Comparison of ENCODE assay signal across 23 mouse cellular contexts in the genomic region with DNA sequence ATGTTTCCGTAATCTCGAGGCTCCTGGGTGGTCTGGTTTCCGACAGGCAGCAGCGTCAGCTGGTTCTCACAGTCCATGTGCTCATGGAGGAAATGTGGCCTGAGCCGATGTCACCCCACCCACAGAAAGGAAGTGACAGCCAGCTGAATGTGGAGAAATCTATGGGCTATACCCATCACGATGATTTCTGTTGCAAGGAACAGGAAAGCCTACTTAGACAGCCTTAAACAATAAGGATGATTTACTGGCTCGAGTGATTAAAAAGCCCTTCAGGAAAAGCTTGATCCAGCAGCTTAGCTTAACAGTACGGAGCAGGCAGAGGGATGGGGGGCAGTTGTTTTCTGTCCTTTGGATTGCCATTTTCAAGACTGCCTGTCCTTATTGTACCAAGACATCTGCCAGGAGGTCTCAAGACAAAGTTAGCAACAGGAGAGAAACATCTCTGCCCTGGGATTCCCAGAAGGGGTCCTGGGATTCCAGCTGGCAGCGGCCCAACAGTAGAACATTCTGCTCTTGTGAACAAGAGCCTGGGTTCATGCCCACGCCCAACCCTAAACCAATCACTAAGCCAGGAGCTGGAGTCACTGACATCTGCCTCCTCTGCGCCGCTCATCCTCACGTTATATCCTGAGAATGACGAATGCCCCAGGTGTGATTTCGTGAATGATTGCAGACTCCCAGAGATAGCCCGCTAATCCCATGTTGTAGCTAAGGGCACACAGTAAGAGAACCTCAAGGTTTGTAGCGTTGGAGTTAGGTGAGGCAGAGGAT. TPM values are rescaled to one million over a fixed set of nuclear protein-coding genes. Genes with fewer than 3 reads are reported as not detected.
"Had no signal": no experiment of that assay in that cellular context is flagged by ENCODE, and none has a peak within 500 bp of the region (broad histone marks: within the 10 kb centered on the region; RNA-seq: fewer than 3 reads in every experiment).

No protein-coding gene starts in this region.

- H3K9ac ChIP-seq: limb, embryonic 12.5 days; limb, embryonic 15.5 days; liver, embryonic 14.5 days; liver, postnatal 0 days; lung, embryonic 15.5 days; midbrain, embryonic 15.5 days; neural tube, embryonic 12.5 days; neural tube, embryonic 15.5 days had no signal

- H3K4me2 ChIP-seq: limb, embryonic 12.5 days; limb, embryonic 15.5 days; liver, embryonic 11.5 days; lung, embryonic 15.5 days; midbrain, embryonic 11.5 days; midbrain, embryonic 15.5 days; neural tube, embryonic 12.5 days; neural tube, embryonic 15.5 days had no signal

- H3K27ac ChIP-seq: left cerebral cortex, adult 2 months; limb, embryonic 12.5 days; limb, embryonic 15.5 days; liver, embryonic 14.5 days; lung, embryonic 15.5 days; midbrain, embryonic 15.5 days; neural tube, embryonic 12.5 days; neural tube, embryonic 15.5 days had no signal

- H3K4me3 ChIP-seq: left cerebral cortex, adult 2 months; limb, embryonic 12.5 days; limb, embryonic 15.5 days; lung, embryonic 15.5 days; midbrain, embryonic 15.5 days; neural tube, embryonic 12.5 days; neural tube, embryonic 15.5 days had no signal

- H3K4me1 ChIP-seq: midbrain, embryonic 15.5 days had no signal

- H3K36me3 ChIP-seq: limb, embryonic 12.5 days; limb, embryonic 15.5 days; lung, embryonic 15.5 days; midbrain, embryonic 15.5 days; neural tube, embryonic 12.5 days; neural tube, embryonic 15.5 days had no signal

- H3K27me3 ChIP-seq: limb, embryonic 12.5 days; limb, embryonic 15.5 days; lung, embryonic 15.5 days; midbrain, embryonic 15.5 days; neural tube, embryonic 12.5 days; neural tube, embryonic 15.5 days had no signal

- DNase-seq: kidney, adult 18-20 months; kidney, postnatal 10 days; kidney, postnatal 36 days; layer of hippocampus, postnatal 36 days; liver, postnatal 0 days; lung, postnatal 10 days; right cerebral cortex, adult 18-20 months; right cerebral cortex, postnatal 14 days; spleen, adult 18-20 months; thymus, postnatal 36 days had no signal

- H3K9me3 ChIP-seq: limb, embryonic 15.5 days; lung, embryonic 15.5 days; midbrain, embryonic 15.5 days; neural tube, embryonic 12.5 days; neural tube, embryonic 15.5 days had no signal

- ATAC-seq: intestine, embryonic 16.5 days; liver, postnatal 0 days; midbrain, embryonic 15.5 days had no signal

RNA-seq across cellular contexts. Expression of gene Wnt4, which starts 22.9 kb away (rescaled TPM):
- total RNA-seq: megakaryocyte progenitor cell, adult 5-6 weeks; megakaryocyte-erythroid progenitor cell, adult 5-6 weeks had no signal
